Mouse (Mus musculus) left cerebral cortex, adult 9 months (tissue): ENCODE measurements at regions not wholly inside any gene's neighbourhood (a gene's known extent, or its start where the extent isn't known, plus 50 kb on each side); places are given as distances from the start of the nearest gene placed in this dataset.

ENCODE experiments used
- DNase-seq, 2 experiments: peaks; one replicate each; pipeline ENCODE4 v3.0.0; 2022; ENCODE audit warnings: low spot score in 2 of 2

DNA sequence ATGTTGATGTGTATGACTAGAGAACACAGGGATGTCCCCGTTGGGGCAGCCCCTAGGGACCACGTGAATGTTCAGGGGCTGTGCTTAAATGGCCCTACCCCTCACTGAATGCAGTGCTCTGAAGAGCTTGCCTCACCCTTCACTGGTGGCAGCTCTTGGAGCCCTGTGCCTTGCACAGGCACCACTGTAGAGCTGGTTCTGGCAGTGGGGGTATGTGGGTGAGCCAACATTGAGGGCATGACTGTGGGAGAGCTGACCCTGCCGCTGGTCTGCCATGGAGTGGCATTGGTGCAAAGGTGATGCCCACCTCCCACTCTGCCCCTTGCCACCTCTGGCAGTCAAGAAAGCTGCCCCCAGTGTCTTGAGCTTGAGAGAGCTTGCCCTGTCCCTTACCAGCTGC, 69.6 kb upstream of the Tdrd3 start:
- DNase-seq = no peak

DNA sequence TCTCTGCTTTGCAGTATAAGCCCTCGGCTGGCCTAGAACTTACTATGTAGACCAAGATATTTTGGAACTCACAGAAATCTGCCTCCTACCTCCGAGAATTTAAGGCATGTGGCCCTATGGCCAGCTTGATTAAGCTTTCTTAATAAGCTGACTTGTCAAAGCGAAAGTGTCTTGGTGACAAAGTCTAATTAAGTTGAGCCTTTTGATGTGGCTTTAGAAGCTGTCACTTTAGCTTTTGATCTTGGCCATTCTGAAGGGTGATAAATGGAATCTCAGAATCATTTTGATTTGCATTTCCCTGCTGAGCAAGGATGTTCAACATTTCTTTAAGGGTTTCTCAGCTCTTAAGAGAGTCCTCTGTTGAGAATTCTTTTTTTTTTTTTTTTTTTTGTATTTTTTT, 67.6 kb upstream of the Tdrd3 start:
- DNase-seq = no peak

- no peak for DNase-seq
These were observed 50.6 kb upstream of the Tdrd3 start for GRCm38 (mm10) chr14:87365793-87366192.
